Mouse (Mus musculus) neutrophil, adult 59 days (primary cell): ENCODE data around the gene 5830473C10Rik. TPM values are rescaled to one million over a fixed set of nuclear protein-coding genes. Genes with fewer than 3 reads are reported as not detected.

Source experiments
- total RNA-seq, 2 experiments: library from RNA; stranded (reverse); gene quantifications; 1 replicate in 1 of 2; 2 replicates in 1 of 2; pipeline ENCODE4 v1.2.4; 2023

The 5830473C10Rik gene
- not detected for total RNA-seq

DNA sequence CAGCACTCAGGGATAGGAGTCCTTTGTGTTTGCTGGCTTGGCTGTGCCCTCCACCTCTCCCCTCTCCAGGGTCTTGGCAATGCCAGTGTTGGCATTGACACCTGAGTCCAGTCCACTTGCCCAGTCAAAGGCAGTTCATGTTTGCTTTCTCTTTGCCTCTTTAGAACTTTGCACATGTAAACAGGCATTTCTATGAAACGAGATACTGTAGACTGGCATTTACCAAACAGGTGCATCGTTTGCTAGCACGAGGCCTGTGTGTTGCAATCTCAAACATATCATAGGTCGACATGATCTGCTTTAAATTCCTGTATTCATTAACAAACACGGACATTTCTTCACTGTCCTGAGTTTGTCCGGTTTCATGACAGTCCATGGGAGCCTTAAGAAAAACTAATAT, at the start of gene 5830473C10Rik:
TSS of gene 5830473C10Rik (plus strand) at position 365 of the 400 bp plus-strand sequence.

GRCm38 (mm10) chr5:90518356-90519100, 42.4 kb upstream of the 5830473C10Rik start, which contains the start of gene Afm:
Gene Afm, plus strand, starts transcription at chr5:90518932.

DNA sequence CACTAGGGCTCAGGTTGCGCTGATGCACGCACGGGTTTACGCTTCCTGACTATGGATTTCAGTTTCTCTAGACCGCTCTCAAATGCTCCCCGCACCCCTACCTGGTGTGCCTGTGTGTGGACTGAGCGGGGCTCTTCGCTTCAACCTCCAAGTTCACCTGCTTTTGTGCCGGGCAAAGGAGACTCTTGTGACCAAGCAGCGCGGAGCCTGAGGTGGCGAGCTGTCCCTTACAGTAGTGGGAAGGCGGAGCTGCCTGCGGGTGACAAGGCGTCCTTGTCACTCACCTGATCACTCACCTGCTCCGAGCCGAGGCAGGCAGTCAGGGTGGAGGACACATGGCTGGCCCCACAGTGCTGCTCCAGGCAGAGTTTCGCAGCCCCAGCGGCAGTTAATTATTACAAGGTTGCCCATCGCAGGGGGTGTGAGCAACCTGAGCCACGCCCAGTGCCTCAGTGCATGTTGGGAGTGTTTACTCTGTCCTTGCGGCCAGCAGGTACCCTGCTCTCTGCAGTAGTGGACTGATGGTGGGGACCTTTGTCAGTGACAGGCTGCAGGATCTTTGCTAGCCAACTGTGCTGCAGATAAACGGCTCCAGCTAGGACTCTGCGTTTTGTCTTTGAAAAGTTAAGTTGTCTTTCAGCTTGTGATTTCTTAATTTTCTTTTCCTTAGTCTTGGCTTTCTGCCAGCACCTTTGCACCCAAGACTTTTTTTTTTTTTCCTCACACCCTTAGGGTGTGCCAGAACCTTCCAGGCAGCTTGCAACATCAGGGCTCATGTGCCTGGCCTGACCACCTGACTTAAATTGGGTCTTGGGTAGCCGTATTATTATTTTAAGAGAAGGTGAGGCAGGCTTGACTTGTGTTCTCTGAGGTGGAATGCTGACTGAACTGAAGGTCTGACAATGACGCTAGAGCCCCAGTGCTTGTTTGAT, 79.6 kb downstream of the 5830473C10Rik start, which contains the start of gene Rassf6:
TSS of gene Rassf6 (minus strand) at position 372 of the 932 bp plus-strand sequence.

Other genes with a start within 250 kb of the 5830473C10Rik start
- gene Ankrd17, start 194.5 kb upstream of the 5830473C10Rik start, total RNA-seq: 10 to 100 TPM; 67.1 to 70.0 TPM
- gene Gm9958, start 193.9 kb upstream of the 5830473C10Rik start, total RNA-seq: 1 to 10 TPM in 1 of 2 experiments, under 1 TPM in 1; 0.82 to 1.4 TPM
- gene Alb, start 100.2 kb upstream of the 5830473C10Rik start, total RNA-seq: not detected
- gene Afp, start 70.4 kb upstream of the 5830473C10Rik start, total RNA-seq: not detected
- gene Afm, start 42.2 kb upstream of the 5830473C10Rik start, total RNA-seq: not detected
- under 1 TPM in 1 of 2 experiments, not detected in 1; 0.36 TPM for gene Rassf6, start 79.5 kb downstream of the 5830473C10Rik start, total RNA-seq
- gene Cxcl5, start 198.3 kb downstream of the 5830473C10Rik start, total RNA-seq: not detected
- 10 to 100 TPM in 1 of 2 experiments, 1 to 10 TPM in 1; 7.1 to 14.8 TPM for gene Ppbp, start 207.4 kb downstream of the 5830473C10Rik start, total RNA-seq
- gene Pf4, start 211.3 kb downstream of the 5830473C10Rik start, total RNA-seq: 10 to 100 TPM; 18.0 to 20.6 TPM
- 1 to 10 TPM; 2.3 to 2.6 TPM for gene Cxcl3, start 225.0 kb downstream of the 5830473C10Rik start, total RNA-seq
- gene Cxcl15, start 233.4 kb downstream of the 5830473C10Rik start, total RNA-seq: not detected